Mouse (Mus musculus) T-cell, adult 2 months (primary cell): ENCODE data around the gene Kalrn.

Experiments
- DNase-seq: peaks from one replicate; pipeline ENCODE4 v3.0.0; 2022; ENCODE audit warnings: low spot score

Kalrn gene

DNA sequence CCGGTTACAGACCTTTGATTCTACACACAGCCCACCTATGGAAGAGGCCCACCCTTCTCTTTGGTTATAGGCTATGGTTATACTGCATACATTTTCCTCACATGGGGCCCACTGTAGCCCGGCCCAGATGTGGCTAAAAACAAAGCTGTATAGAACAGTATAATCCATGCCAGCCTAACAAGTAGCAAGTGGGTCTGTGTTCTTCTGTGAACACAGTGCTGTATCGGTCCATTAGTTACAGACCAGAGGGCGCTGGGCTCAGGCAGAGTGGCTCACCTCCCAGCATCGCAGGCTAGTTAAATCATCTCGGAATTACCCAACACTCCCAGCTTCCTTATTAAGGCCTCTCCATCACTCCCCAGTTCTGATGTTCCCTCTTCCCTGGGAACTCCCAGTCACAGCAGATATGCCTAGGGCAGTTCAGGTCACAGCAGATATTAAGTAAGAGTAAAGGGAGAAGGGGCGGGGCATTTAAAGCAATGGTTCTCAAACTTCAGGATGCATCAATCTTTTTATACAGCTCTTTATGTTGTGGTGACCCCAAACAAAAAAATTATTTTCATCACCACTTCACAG is 221.7 kb downstream of the Kalrn start:
- DNase-seq = no peak

DNA sequence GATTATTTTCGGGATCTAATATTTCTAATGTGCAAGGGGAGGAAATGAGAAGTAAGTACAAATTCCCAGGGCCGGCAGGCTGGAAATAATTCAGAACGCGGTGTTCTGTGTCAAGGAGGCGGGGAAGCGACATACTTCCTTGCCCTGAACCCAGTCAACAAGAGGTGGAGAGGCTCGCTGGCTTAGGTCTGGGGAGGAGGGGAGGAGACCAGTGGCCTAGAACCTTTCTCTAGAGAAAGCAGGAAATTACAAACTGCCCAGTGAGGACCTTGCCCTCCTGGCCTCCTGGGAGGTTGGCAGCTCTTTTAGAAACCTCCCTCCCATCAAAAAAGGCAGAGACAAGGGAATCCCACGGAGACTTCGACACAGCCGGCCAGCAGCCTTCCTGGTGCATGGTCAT is 225.8 kb downstream of the Kalrn start:
- no peak for DNase-seq

DNA sequence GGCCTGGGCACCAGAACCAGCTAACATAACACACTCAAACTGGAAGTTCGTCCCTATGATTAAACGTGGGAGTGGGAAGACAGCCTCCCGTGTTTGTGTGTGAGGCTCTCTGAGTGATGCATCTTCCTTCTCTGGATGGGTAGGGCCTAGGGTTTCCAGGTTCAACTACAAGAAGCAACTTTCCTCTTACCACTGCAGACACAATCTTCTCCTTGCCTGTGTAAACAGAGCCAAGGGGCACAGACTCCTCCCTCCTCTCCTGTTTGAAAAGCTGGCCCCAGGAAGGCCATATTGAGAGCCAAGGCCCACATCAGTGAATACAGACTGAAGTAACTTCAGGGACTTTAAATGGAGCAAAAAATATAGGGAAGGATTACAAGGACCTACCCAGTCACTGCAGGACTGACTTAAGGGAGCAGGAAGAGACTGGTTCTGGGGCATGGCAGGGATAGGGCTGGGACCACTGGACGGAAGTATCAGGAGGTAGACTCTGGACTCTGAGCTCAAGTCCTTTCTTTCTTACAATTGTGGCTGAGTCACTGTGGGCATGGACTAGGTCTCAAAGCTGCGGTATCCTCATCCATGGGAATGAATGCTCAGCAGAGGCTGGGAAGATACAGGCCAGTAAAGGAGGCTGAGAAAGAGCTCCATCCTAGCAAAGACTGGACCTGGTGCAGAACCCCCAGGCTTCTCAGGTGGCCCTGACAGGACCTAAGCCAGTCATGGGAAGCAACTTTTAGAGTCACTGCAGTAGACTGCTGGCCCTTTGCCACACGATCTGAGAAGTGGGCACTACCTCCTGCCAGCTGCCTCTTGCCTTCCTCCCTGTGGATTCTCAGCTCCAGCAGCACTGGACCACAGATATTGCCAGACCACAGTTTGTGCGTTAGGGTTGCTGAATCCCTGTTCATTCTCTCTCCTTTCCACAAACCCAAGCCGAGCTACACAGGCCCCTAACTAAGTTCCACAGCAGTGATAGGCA is 228.1 kb downstream of the Kalrn start:
- no peak for DNase-seq

DNA sequence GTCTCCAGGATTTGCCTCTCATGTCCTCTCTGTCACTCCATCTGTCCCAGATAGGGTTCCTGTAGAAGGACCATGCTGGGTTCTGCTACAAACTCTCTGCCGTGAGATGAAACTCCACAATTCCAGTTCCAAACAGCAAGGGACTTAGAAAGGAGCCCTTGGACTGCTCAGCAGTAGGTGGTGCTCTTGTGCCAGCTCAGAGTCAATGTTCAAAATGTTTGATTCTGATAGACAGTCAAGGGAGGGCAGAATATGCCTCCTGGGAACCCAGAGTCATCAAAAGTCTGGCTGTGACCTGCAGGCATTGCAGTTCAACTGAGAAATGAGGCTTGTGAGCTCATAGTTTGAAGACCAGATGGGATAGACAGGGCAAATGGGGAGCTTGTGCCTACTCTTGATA is 229.4 kb downstream of the Kalrn start:
- DNase-seq = no peak

DNA sequence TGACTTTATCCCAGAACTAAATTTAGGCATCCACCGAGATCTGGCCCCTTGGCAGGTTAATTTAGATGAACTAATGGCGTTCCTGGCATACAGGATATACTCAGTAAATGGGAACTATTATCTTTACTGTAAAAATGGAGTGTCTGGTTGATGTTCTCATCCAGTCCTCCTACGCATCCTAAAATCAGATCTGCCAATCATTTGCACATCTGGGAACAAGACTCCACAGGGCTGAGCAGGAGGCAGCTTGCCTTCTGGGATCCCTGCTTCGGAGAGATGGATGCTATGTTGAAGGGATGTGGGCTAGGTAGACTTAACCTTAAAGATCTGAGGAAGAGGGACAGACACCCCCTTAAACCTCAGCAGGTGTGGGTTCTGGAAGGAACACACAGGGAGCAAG is 230.2 kb downstream of the Kalrn start:
- DNase-seq = no peak

DNA sequence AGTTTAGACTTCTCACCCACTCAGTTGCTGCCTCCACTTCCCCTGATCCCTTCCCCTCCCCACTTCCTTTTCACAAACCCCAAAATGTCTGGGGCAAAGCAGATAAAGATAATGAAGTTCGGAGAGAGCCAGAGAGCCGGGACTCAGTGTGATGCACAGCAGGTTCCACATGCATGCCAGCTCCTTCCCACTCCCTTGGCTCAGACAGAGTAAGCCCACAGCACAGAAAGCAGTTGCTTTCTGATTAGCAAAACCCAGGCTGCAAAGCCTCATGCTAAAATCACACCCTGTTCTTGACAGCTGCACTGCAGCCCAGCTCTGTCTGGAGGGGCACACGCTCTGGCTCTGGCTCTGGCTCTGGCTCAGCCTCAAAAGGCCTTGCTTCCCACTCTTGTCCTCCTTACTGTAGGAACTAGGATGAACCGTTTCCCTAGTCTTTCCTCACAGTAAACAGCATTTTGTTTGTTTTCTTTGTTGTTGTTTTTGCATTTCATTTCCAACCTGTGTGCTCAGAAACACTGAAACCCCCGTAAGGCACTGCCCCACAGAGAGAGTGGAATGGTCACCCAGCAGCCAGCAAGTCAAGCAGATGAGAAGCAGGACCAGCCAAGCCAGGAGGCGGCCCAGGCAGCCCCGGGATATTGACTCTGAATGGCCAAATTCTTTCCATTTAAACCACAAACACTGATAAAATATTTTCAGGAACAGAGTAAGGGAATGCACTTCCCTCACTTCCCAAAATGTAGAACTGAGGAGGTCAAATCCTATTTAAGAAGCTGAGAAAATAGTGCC is 230.8 kb downstream of the Kalrn start:
- no peak for DNase-seq

DNA sequence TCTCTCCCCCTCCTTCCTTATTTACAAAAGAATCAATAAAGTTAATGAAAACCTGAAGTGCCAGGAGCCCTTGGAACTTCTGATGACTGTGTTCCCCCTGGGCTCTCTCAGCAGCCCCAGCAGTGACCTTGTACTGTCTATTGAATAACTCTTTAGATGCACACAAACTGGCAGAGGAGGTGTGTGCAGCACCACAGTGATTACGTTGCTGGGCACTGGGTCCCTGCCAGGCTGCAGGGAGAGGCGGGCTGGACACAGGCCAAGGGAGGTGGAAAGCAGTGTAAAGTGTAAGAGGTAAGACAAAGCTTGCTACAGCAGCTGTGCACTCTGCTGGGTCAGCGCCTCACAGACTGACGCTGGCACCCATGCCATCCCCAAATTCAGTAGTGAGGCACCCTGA is 238.4 kb downstream of the Kalrn start:
- DNase-seq = no peak

DNA sequence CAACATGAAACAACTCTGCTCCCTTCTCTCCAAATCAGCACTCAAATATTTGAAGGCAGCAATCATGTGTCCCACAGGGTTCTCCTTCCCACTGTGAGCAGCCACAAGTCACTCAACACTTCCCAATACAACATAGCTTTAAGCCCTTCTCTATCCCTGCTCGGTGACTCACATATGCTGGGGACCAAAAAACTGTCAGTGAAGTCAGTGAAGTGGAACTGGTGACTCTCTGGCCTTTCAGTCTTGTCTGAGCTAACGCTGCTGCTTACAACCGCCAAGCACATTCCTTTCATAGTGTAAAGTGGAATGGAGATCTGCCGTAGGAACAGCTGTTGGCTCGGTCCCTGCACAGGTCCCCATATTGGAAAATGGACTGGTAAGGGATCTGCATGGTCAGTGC is 241.7 kb downstream of the Kalrn start:
- DNase-seq = no peak

DNA sequence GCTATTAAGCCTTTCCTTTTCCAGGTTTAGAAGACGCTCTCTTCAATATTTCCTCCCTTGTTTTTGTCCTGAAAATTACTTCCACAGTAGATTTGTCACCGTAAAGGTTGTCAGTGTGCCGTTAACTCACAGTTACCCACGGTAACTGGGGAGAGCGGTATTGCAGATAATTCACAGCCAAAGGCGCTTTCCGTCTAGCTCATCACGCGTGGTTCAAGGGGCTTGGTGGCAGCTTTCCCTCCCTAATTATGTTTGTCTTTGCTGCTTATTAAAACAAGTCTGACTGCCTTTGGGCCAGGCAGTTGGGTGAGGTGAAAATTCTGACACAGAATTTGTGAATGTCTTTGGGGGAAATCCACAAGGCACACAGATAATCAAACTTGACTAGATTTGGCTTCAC is 243.5 kb downstream of the Kalrn start:
- DNase-seq = no peak

DNA sequence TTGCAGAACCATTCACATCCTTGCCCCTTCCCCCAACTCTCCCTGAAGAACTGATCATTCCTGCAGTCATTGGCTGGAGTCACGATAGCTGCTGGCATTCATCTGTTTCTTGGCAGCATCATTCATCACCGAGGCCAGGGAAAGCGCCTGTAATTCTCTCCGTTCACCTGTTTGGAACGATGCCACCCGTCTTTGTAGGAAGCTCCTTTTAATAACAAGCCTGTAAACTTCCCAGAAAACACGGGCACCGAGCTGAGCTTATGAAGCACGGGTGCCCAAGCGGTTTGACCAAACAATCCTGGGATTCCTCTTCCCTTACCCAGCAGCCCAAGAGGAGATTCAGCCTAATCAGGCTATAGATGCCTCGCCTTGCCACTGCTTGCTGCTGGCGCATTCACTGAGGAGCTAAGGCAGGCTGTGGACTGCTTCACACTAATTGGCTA is 243.9 kb downstream of the Kalrn start:
- no peak for DNase-seq

DNA sequence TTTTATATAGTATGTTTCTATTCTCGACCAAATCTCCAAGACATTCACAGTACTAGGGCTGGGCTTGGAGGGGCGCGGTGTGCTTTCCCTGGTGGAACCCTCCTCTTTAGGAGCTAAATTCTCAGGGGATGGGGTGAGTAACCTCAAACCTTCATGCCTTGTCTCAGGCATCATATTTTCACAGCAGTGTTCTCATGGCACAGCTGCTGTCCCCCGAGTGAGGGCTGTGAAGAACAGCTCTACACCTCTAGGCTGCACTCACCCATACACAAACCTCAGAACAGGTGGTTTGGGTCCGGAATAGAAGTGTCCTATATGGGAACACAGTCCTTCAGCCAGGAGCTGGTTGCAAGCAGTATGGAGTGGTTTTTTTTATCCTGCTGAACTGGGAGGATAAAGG is 245.4 kb downstream of the Kalrn start:
- DNase-seq = no peak

DNA sequence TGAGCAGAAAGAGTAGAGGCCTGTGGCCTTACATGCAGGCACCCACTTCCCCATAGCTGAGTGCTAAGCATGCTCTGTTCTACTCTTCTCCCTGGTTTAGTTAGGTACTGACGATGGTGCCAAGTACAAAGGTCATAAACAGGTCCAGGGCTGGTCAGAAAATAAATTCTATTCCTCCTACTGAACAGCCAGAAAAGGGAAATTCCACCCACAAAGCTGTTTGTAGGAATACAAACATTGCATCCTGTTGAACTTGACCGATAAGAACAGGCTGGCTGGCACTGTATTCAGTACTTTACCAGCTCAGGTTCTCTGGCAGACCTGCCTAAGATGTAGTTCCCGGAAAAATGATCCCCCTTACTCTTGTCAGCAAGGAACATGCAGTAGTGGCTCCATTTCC is 247.5 kb downstream of the Kalrn start:
- DNase-seq = no peak

DNA sequence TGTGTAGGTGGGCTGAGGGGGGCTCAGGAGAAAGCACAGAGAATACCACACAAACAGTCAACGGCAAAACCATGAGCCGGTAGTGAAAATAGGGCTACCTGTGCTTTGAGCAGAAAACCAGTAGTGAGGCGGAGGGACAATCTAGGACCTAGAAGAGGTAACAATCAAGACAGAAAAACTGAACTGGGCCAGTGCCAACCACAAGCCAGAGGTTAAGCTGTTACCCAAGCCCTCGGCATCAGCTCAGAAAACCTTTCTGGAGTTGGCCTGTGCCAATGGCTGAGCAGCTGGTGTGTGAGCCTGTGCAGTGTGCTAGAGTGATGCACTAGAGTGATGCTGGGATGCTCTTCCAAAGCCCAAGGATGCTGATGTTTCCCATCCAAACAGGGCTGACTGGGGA is 248.2 kb downstream of the Kalrn start:
- no peak for DNase-seq

DNA sequence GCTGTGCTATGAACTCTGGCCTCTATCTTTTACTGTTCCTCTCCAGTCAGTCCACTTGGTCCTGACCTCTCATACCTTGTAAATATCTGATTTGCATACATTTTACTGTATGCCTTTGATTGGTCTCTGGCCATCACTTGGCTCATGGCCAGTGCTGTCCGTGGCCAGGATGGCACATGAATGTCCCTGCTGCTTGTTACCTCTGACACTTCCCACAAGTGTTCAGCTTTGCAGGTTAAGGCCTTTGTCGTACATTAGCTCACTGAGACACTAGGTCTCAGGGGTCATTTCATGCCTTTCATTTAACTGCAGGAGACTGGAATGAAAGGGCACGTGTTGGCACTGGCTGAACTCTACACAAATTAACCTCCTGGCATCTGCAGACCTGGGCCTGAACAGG is 248.6 kb downstream of the Kalrn start:
- DNase-seq = no peak

DNA sequence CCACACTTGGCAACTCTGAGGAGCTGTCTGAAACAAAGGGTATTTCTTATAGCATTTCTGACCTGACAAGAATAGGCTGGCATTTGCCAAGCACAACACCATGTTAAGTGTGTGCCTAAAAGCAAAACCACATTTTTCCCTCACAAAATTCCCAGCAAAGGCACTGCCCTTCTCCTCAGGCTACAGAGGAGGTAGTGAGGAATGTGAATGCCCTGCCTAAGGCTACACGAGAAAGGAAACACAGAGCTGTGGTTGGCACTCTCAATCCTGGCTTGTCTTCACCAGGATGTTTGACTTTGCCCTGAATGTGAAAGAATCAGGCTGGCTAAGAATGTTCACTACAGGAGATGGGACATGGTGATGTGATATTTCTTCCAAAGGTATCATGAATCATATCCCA is 249.8 kb downstream of the Kalrn start:
- no peak for DNase-seq

DNA sequence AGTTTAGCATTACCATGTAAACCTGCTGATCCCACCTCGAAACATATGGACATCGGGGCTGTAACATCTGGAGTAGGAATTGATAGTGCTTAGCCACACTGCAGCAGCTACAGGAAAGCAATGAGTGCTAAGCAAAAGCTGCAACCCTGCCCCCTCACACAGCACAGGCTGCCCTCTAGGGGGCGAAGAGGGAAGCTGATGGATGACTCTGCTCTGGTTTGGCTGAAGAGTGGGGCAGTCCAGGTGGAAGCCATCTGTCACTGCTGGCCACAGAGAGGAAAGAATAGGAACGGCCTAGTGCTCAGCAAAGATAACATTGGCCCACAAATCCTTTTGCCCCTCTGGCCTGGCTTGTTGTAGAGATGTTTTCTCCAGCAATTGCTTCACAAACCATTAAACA is 250.8 kb downstream of the Kalrn start:
- DNase-seq = no peak

DNA sequence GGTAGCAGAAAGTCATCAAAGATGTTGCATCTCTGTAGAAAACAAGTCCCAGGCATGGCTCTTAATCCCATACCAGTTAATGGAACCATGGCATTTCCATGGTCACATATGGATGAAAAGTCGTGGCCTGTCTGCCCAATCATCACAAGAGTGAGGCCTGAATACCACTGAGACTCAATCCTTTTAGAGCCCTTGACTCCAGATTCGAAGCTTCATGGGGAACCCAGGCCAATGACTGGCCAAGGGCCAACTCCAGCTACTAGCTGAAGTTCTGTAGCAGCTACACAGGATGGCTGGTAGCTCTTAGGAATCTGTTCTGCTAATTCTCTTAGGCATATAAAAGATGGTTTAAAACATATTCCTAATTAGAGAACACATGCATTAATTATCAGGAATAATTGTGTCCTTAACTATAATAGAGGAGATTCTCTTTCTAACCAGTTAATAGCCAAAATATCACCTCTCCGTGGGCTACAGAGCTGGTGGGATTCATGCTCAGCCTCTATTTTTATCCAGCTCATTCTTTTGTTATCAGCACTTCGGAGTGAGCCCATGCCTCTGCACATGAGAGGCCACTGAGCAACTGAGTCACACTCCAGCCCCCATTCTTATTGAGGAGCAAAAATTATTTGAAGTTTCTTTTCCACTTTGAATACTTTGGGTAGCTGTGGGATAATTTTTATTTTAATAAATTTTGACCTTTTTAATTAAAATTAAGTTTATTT is 252.1 kb downstream of the Kalrn start:
- no peak for DNase-seq

DNA sequence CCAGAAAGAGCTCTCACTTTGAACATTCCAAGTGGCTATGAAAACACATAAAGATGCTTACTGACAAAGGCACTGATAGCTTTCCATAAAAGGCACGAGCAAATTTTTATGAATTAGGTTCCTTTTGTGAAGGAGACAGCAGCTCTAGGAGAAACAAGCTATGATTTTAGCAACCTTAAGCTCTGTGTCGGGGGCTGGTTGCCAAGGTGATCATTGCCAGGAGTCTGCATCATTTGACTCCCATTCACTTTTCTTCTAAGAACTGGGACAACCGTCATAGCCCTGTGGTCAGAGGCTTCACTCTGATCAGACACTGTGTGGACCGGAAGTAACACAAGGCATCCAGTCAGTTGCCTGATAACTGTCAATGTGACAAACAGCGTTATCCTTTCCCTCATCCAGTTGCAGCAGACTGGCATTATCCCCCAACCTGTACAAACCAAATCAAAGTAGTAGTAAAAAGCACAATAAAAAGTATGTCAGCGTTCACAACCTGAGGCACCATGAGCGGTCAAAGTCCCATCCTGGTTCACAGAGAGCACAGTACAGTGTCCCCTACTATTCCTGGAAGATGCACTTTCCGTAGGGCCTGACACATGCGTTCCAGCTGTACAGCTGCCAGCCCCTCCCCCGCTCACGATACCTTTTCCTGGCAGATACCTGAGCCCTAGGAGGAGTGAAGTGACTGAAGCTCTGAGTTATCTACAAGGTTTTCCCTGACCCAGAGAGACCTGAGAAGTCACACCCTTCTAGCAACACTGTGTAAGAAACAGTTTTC is 253.1 kb downstream of the Kalrn start:
- DNase-seq = no peak

DNA sequence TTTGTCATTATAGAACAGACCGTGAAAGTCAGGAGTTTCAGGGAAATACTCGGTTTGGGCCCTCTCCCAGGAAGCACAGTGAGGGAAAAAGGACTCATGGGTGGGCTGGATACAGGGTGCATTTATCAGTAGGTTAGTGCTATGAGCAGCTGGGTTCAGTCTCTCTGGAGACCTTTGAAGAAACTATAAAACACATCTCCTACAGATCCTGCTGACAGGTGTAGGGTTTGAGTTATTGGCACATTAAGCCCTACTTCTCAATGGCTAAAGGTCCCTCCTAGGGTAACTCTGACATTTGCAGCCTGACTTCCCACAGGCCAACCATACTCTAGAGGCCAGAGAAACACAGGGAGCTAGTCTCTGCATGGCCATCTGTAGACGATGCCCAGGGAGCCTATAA is 256.2 kb downstream of the Kalrn start:
- DNase-seq = no peak

DNA sequence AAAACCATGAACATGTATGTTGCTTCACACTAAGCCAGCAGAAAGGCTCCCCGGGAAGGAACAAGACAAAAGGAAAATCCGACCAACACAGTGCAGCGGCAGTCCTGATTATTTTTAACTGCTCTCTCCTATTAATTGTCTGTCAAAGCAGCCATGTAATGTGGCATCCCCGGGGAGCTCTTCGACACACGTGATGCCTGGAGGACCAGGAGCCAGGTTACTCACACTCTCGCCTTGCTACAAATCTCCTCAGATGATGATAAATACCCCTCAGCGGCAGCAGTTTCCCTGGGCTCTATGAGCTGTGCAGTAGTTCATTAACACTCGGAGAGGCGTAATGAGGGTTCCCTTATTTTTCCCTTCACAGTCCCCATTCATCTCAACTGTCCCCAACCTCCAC is 257.1 kb downstream of the Kalrn start:
- DNase-seq = no peak

DNA sequence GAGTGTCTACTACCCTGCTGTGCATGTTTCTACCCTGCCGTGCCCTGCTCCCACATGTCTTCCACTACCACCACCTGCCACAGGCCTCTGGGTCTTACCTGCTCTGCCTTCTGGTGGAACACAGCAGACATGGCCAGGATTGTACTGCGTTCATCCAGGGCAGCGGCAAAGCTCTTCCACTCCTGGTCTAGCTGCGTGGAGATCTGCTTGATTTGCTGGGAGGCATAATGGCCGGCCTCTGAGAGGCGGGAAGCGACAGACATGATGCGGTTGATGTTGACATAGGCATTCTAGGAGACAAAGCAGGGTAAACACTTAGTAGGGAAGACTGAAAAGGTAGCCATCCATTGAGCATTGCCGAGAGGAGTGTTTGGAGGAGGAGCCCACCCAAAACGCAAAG is 259.3 kb downstream of the Kalrn start:
- DNase-seq = no peak
